Mouse (Mus musculus) liver, adult 2 months (tissue): Measurements from ENCODE around the gene Cyp2u1.

Source experiments
- CTCF ChIP-seq: fragments of 200-500 bp; IDR thresholded peaks from 2 replicates; pipeline ENCODE4 v1.5.1; 2011; ENCODE audit warnings: low read depth, low read length, control low read depth
- POLR2A ChIP-seq: fragments of 200-500 bp; IDR thresholded peaks from 2 replicates; pipeline ENCODE4 v1.6.1; 2011; ENCODE audit warnings: low read length, control low read depth; ENCODE audit not compliant: insufficient read depth; ENCODE audit errors: extremely low read depth

GRCm38 (mm10) chr3:131247851-131248250 lies 55.2 kb downstream of the Cyp2u1 start:
- no peak for TF ChIP-seq POLR2A
- TF ChIP-seq CTCF: no peak
